Mouse (Mus musculus) monocyte, adult 5-6 weeks (primary cell): ENCODE measurements around the gene Olfr1475. TPM values are rescaled to one million over a fixed set of nuclear protein-coding genes. Genes with fewer than 3 reads are reported as not detected.
"Not testable (repeated sequence)": the region's sequence is repeated elsewhere in the genome, so short reads cannot be mapped to it uniquely, and the experiment has no call there.

Source experiments
- ATAC-seq: fragments of 153-309, 156-312 bp; replicated peaks from 2 replicates; pipeline ENCODE4 v1.8.0; 2017; ENCODE audit warnings: mild to moderate bottlenecking; ENCODE audit not compliant: low TSS enrichment, insufficient number of reproducible peaks, severe bottlenecking, poor library complexity, low FRiP score
- total RNA-seq: library from RNA; stranded (forward); fragments of 200-1000, 200-491, 200-594 nt; gene quantifications from 3 replicates; pipeline ENCODE4 v1.2.3, GENCODE M21; 2017

Olfr1475 gene
- not detected in 3 replicates for total RNA-seq

DNA sequence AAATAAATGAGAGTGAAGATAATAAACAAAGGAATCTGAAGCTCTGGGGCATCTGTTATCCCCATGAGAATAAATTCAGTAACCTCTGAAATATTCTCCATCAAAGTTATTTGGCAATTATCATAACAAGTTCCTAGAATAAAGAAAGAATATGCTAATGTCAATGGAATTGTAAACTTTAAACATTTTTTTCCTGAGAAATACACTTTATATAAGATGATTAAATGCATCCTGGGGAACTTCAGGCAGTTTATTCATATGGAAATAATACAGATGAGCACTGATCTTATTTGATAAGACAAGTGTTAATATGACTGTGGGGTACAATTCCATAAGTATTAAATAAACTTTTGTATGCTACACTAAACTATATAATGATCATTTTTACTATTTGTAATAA lies at the start of gene Olfr1475:
Gene Olfr1475 (minus strand): TSS at position 101 of the 400 bp plus-strand sequence.
- ATAC-seq = no peak

DNA sequence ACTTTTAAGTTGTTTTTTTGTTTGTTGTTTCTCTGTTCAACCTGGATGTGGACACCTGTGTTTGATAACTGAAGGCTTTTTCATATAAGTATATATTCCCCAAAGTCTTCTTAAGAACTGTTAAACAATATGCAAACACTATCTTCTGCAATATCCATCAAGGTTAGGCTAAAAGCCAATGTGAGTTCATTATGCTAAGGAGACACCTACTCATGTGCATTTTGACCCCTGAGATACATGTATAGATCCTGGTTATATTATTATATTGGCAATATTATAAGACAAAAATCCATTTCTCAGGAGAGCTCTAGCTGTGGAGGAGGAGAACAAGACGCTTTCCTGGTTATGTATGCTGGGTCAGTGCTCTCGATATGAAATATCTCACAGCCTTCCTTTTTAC lies 47.6 kb upstream of the Olfr1475 start, which contains the start of gene Olfr1480:
Gene Olfr1480 (plus strand): TSS at position 301 of the 400 bp plus-strand sequence.
- ATAC-seq = no peak

DNA sequence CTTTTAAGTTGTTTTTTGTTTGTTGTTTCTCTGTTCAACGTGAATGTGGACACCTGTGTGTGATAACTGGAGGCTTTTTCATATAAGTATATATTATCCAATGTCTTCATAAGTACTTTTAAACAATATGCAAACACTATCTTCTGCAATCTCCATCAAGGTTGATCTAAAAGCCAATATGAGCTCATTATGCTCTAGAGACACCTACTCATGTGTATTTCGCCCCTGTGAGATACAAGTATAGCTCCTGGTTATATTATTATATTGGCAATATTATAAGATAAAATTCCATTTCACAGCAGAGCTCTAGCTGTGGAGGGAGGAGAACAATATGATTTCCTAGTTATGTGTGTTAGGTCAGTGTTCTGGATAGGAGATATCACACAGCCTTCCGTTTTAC lies 20.2 kb upstream of the Olfr1475 start, which contains the start of gene Olfr1477:
Gene Olfr1477 (plus strand): TSS at position 301 of the 400 bp plus-strand sequence.
- no peak for ATAC-seq

GRCm38 (mm10) chr19:13469265-13469664 lies 10.7 kb downstream of the Olfr1475 start, which contains the start of gene Olfr1474:
Gene Olfr1474, plus strand, starts transcription at chr19:13469565.
- not testable (repeated sequence) for ATAC-seq

- no peak for ATAC-seq
Observed at GRCm38 (mm10) chr19:13455986-13456385, 24.0 kb downstream of the Olfr1475 start, which contains the start of gene Olfr1472. Gene Olfr1472, minus strand, starts transcription at chr19:13456086.

DNA sequence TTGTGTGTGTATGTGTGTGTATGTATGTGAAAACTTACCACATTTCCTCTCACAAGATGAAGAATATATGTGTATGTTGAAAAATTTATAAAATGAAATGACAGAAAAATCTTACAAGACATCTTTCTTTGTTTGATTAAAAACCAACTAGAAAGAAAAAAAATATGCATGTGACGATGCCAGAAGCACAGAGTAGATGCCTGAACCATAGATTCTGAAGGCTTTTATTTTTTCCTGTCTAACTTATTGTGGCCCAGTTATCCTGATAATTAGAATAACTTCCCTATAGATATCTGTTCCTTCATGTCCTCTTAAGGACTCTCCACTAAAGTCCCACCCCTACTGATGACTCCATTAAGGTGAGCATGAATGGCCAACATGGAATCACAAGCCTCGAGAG lies 36.9 kb downstream of the Olfr1475 start, which contains the start of gene Olfr1471:
Gene Olfr1471 (plus strand): TSS at position 301 of the 400 bp plus-strand sequence.
- not testable (repeated sequence) for ATAC-seq

Other genes with a start within 250 kb of the Olfr1475 start
- gene Olfr1463, start 248.9 kb downstream of the Olfr1475 start, total RNA-seq = not detected in 3 replicates
- not detected in 3 replicates for gene Olfr1465, start 164.7 kb downstream of the Olfr1475 start, total RNA-seq
- not detected in 3 replicates for gene Olfr1466, start 141.3 kb downstream of the Olfr1475 start, total RNA-seq
- not detected in 3 replicates for gene Olfr1467, start 118.0 kb downstream of the Olfr1475 start, total RNA-seq
- gene Olfr1469, start 72.3 kb downstream of the Olfr1475 start, total RNA-seq = not detected in 3 replicates
- gene Olfr1471, start 36.8 kb downstream of the Olfr1475 start, total RNA-seq = not detected in 3 replicates
- not detected in 3 replicates for gene Olfr1472, start 24.1 kb downstream of the Olfr1475 start, total RNA-seq
- gene Olfr1474, start 10.6 kb downstream of the Olfr1475 start, total RNA-seq = not detected in 3 replicates
- not detected in 3 replicates for gene Olfr1477, start 20.4 kb upstream of the Olfr1475 start, total RNA-seq
- gene Olfr1480, start 47.7 kb upstream of the Olfr1475 start, total RNA-seq = not detected in 3 replicates
- not detected in 3 replicates for gene Olfr1484, start 103.3 kb upstream of the Olfr1475 start, total RNA-seq
- gene Olfr1487, start 137.2 kb upstream of the Olfr1475 start, total RNA-seq = not detected in 3 replicates
- not detected in 3 replicates for gene Olfr1489, start 151.4 kb upstream of the Olfr1475 start, total RNA-seq
- not detected in 3 replicates for gene Olfr1490, start 170.9 kb upstream of the Olfr1475 start, total RNA-seq
- not detected in 3 replicates for gene Olfr1491, start 217.1 kb upstream of the Olfr1475 start, total RNA-seq
- gene Olfr1493-ps1, start 243.1 kb upstream of the Olfr1475 start, total RNA-seq = not detected in 3 replicates